Mouse (Mus musculus): ENCODE results near the gene Dpyd. TPM values are rescaled to one million over a fixed set of nuclear protein-coding genes. Genes with fewer than 3 reads are reported as not detected.

Dpyd gene
- polyA plus RNA-seq, 1 experiment from 2014 or later, result 1.8 TPM

DNA sequence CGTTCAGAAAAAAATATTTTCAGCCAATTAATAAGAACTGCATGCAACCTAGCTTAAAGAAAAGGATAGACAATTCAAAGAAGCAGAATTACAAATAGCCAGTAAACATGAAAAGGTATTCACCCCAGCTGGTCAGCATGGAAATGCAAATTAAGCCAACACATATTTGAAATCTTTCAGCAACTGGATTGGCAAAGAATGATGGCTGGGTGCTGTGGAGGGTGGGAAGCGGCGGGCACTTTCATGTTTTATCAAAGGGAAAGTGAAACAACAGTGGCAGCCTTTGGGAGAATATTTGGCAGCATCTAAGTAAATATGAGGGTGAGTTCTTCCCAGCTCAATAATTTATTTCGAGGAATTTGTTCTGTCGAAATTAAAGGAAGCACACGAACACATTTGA lies 603.8 kb downstream of the Dpyd start:
- Histone ChIP-seq H3K4me3 (ENCODE audit: low read depth, low read length) (no peak overlapping the region), H3K4me1 (ENCODE audit: control insufficient read depth, insufficient read depth, low read length) (no peaks in the 10 kb centered on the region), H3K9ac (ENCODE audit: low read depth, low read length) (no peak overlapping the region), H3K27ac (ENCODE audit: low read depth, low read length) (no peak overlapping the region), H3K9me3 (replicated peaks; ENCODE audit: control insufficient read depth, low read length) (no peaks in the 10 kb centered on the region), H3K36me3 (ENCODE audit: control insufficient read depth, insufficient read depth, low read length) (no peaks in the 10 kb centered on the region), H3K4me2 (no peak overlapping the region), H3K27me3 (ENCODE audit: control insufficient read depth, insufficient read depth, low read length) (no peaks in the 10 kb centered on the region)
- WGBS (ENCODE audit: insufficient replicate concordance), result 85% methylated on average over 6 of the region's 6 CpGs
- no peak for ATAC-seq (replicated peaks; ENCODE audit: insufficient number of reproducible peaks, low FRiP score, low TSS enrichment)

DNA sequence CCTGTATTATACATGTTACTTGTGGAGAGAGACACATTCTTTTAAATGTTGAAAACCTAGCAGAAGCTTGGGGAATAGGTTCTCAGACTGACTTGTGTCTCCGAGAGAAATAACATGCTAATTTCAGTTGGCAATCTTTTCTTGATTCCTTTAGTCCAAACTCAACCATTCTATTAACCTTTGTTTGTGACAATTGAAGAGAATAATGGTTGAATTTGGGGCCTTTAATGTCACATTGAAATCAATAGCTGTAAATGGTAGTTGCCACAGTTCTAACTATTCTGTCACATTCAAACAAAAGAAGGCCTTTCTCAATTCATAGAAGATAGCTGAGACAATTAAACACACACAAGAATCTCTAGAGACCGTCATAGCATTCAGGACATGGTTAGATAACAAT lies 606.2 kb downstream of the Dpyd start:
- Histone ChIP-seq H3K4me1 (ENCODE audit: control insufficient read depth, insufficient read depth, low read length) (no peaks in the 10 kb centered on the region), H3K4me2 (no peak overlapping the region), H3K27ac (ENCODE audit: low read depth, low read length) (no peak overlapping the region), H3K9me3 (replicated peaks; ENCODE audit: control insufficient read depth, low read length) (no peaks in the 10 kb centered on the region), H3K4me3 (ENCODE audit: low read depth, low read length) (no peak overlapping the region), H3K36me3 (ENCODE audit: control insufficient read depth, insufficient read depth, low read length) (no peaks in the 10 kb centered on the region), H3K9ac (ENCODE audit: low read depth, low read length) (no peak overlapping the region), H3K27me3 (ENCODE audit: control insufficient read depth, insufficient read depth, low read length) (no peaks in the 10 kb centered on the region)
- no peak for ATAC-seq (replicated peaks; ENCODE audit: insufficient number of reproducible peaks, low FRiP score, low TSS enrichment)
- WGBS (ENCODE audit: insufficient replicate concordance), result 71% methylated on average over 2 of the region's 2 CpGs

DNA sequence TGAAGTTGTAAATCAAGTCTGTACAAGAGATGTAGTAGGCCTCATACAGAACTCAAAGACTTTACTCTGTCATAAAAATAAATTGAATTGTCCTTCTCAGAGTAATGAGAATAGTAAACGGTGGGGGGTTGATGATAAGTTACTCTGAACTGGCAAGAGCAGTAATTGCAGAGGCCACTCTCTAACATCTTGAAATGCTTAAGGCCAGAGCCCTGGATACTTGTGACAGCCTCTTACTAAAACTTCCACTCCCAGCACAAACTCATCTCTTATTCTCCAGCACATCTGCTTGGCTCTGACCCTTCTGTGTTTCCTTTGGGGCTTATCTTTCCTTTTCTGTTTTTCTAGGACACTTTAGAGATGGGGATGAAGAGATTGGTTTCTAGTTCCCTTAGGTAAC lies 606.7 kb downstream of the Dpyd start:
- no peak overlapping the region for H3K9ac ChIP-seq (ENCODE audit: low read depth, low read length)
- no peaks in the 10 kb centered on the region for H3K27me3 ChIP-seq (ENCODE audit: control insufficient read depth, insufficient read depth, low read length)
- no peak overlapping the region for H3K4me3 ChIP-seq (ENCODE audit: low read depth, low read length)
- H3K4me2 ChIP-seq, result no peak overlapping the region
- ATAC-seq (replicated peaks; ENCODE audit: insufficient number of reproducible peaks, low FRiP score, low TSS enrichment), result no peak
- no peak overlapping the region for H3K27ac ChIP-seq (ENCODE audit: low read depth, low read length)
- no peaks in the 10 kb centered on the region for H3K4me1 ChIP-seq (ENCODE audit: control insufficient read depth, insufficient read depth, low read length)
- no peaks in the 10 kb centered on the region for H3K9me3 ChIP-seq (replicated peaks; ENCODE audit: control insufficient read depth, low read length)
- WGBS (ENCODE audit: insufficient replicate concordance), result 33% methylated on average over 1 of the region's 1 CpGs
- no peaks in the 10 kb centered on the region for H3K36me3 ChIP-seq (ENCODE audit: control insufficient read depth, insufficient read depth, low read length)

DNA sequence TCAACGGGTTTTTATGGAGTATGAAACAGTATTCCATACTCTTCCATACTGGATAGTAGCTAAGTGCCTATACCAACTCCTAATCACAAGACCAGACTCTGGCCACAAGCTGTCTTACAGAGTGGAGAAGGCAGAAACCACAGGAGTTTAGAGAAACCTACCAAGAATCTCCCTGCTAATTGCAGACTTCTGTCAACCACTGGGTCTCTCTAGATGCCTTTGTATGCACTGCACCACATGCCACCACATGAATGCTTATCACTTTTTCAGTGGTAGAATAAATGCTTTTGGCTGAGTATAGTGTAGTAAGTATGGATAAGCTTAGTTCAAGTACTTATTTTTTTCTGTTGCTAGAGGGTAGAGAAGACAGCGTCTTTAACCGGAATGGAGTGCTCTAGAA lies 621.3 kb downstream of the Dpyd start:
- no peaks in the 10 kb centered on the region for H3K27me3 ChIP-seq (ENCODE audit: control insufficient read depth, insufficient read depth, low read length)
- H3K36me3 ChIP-seq (ENCODE audit: control insufficient read depth, insufficient read depth, low read length), result no peaks in the 10 kb centered on the region
- no peak overlapping the region for H3K9ac ChIP-seq (ENCODE audit: low read depth, low read length)
- no peak for ATAC-seq (replicated peaks; ENCODE audit: insufficient number of reproducible peaks, low FRiP score, low TSS enrichment)
- no peak overlapping the region for H3K4me3 ChIP-seq (ENCODE audit: low read depth, low read length)
- H3K9me3 ChIP-seq (replicated peaks; ENCODE audit: control insufficient read depth, low read length), result no peaks in the 10 kb centered on the region
- H3K4me2 ChIP-seq, result no peak overlapping the region
- H3K4me1 ChIP-seq (ENCODE audit: control insufficient read depth, insufficient read depth, low read length), result no peaks in the 10 kb centered on the region
- 82% methylated on average over 3 of the region's 3 CpGs for WGBS (ENCODE audit: insufficient replicate concordance)
- no peak overlapping the region for H3K27ac ChIP-seq (ENCODE audit: low read depth, low read length)

DNA sequence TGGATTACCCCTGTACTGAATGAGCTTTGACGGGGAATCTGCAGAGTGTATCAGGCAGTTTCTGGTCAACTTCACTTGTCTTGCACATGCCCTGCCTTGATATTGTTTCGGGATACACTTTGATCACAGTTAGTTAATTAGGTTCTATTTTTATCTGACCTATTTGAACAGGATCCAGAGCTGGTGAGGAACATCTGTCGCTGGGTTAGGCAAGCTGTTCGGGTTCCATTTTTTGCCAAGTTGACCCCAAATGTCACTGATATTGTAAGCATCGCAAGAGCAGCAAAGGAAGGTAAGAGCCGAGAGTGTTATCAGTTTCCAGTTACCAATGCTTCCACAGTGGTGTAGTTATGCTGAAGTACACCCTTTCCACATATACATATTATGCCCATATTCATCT lies 632.1 kb downstream of the Dpyd start:
- ATAC-seq (replicated peaks; ENCODE audit: insufficient number of reproducible peaks, low FRiP score, low TSS enrichment), result no peak
- 71% methylated on average over 6 of the region's 6 CpGs for WGBS (ENCODE audit: insufficient replicate concordance)

DNA sequence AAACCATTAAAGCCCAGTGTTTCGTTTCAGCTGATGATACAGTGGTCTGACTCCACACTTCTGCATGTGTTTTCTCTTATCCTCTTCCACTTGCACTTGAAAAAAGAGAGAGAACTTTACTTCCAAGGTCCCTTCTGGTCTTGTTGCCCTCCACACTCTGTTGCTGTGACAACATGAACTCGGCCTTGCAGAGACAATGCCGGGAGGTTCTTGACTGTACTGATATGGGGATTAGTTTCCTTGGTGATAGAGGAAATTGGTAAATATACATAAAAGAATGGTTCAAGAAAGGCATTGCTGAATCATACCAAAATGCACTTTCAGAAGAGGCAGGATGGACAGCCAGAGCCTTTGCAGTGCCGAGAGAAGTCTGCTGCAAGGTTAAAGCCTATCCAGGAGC lies 633.7 kb downstream of the Dpyd start:
- Histone ChIP-seq H3K27me3 (ENCODE audit: control insufficient read depth, insufficient read depth, low read length) (no peaks in the 10 kb centered on the region), H3K4me1 (ENCODE audit: control insufficient read depth, insufficient read depth, low read length) (no peaks in the 10 kb centered on the region), H3K4me3 (ENCODE audit: low read depth, low read length) (no peak overlapping the region), H3K27ac (ENCODE audit: low read depth, low read length) (no peak overlapping the region), H3K4me2 (no peak overlapping the region), H3K9me3 (replicated peaks; ENCODE audit: control insufficient read depth, low read length) (no peaks in the 10 kb centered on the region), H3K36me3 (ENCODE audit: control insufficient read depth, insufficient read depth, low read length) (no peaks in the 10 kb centered on the region), H3K9ac (ENCODE audit: low read depth, low read length) (no peak overlapping the region)
- no peak for ATAC-seq (replicated peaks; ENCODE audit: insufficient number of reproducible peaks, low FRiP score, low TSS enrichment)
- WGBS (ENCODE audit: insufficient replicate concordance), result 61% methylated on average over 4 of the region's 4 CpGs

More for the DNA sequence above, 632.1 kb downstream of the Dpyd start:
- no peak overlapping the region for H3K4me3 ChIP-seq (ENCODE audit: low read depth, low read length)
- no peak overlapping the region for H3K9ac ChIP-seq (ENCODE audit: low read depth, low read length)
- no peak overlapping the region for H3K27ac ChIP-seq (ENCODE audit: low read depth, low read length)
- no peak overlapping the region for H3K4me2 ChIP-seq
- no peaks in the 10 kb centered on the region for H3K9me3 ChIP-seq (replicated peaks; ENCODE audit: control insufficient read depth, low read length)
- H3K36me3 ChIP-seq (ENCODE audit: control insufficient read depth, insufficient read depth, low read length), result no peaks in the 10 kb centered on the region
- H3K4me1 ChIP-seq (ENCODE audit: control insufficient read depth, insufficient read depth, low read length), result no peaks in the 10 kb centered on the region
- no peaks in the 10 kb centered on the region for H3K27me3 ChIP-seq (ENCODE audit: control insufficient read depth, insufficient read depth, low read length)

DNA sequence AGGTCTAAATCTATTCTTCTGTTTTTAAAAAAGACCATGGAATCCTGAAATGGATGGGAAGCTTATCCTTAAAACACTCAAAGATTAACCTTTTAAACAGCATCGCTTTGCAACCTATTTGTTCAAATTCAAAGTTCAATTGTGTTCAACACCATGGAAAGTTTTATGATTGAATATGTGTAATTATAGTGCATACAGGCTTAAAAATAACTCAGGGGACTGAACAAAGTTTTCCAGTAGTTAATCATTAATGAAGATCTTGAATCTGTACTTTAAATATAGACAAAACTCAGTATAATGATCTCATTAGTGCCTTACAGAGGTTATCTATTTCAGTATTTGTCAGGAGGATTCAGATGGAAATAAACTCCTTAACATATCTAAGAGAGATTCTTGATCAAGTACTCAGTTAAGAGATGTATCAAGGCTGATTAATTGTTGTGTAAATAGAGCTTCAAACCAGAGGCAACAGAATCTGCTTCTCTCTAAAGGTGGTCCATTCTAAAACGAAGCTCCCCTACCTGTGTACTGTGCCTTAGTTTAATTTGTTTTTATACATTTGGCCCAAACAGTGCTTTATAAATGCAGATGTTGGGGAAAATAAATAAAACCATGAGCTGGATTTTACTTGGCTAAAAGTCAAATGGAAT lies 659.0 kb downstream of the Dpyd start:
- no peaks in the 10 kb centered on the region for H3K4me1 ChIP-seq (ENCODE audit: control insufficient read depth, insufficient read depth, low read length)
- no peak overlapping the region for H3K4me2 ChIP-seq
- ATAC-seq (replicated peaks; ENCODE audit: insufficient number of reproducible peaks, low FRiP score, low TSS enrichment), result no peak
- no peaks in the 10 kb centered on the region for H3K27me3 ChIP-seq (ENCODE audit: control insufficient read depth, insufficient read depth, low read length)
- 73% methylated on average over 2 of the region's 2 CpGs for WGBS (ENCODE audit: insufficient replicate concordance)
- no peak overlapping the region for H3K9ac ChIP-seq (ENCODE audit: low read depth, low read length)
- no peak overlapping the region for H3K27ac ChIP-seq (ENCODE audit: low read depth, low read length)
- H3K4me3 ChIP-seq (ENCODE audit: low read depth, low read length), result no peak overlapping the region
- no peaks in the 10 kb centered on the region for H3K36me3 ChIP-seq (ENCODE audit: control insufficient read depth, insufficient read depth, low read length)
- no peaks in the 10 kb centered on the region for H3K9me3 ChIP-seq (replicated peaks; ENCODE audit: control insufficient read depth, low read length)

DNA sequence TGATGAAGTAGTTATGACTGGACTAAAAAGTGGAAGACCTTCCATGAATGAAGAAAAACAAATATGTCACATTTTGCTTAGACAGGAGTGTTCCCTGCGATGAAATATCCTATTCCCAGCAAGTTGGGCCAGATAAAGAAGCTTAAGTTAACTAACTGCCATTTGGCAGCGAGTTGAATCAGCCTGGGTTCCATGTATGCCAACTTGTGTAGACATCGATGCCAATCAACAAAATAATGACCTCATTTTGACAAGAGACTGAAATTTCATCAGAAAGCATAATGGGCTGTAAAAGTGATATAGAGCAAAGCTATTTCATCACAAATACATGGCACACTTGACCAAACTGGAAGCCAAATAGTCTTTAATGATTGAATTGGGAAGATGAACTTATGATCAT lies 681.3 kb downstream of the Dpyd start:
- no peak for ATAC-seq (replicated peaks; ENCODE audit: insufficient number of reproducible peaks, low FRiP score, low TSS enrichment)
- WGBS (ENCODE audit: insufficient replicate concordance), result 77% methylated on average over 3 of the region's 3 CpGs
- Histone ChIP-seq H3K9ac (ENCODE audit: low read depth, low read length) (no peak overlapping the region), H3K9me3 (replicated peaks; ENCODE audit: control insufficient read depth, low read length) (no peaks in the 10 kb centered on the region), H3K27me3 (ENCODE audit: control insufficient read depth, insufficient read depth, low read length) (no peaks in the 10 kb centered on the region), H3K27ac (ENCODE audit: low read depth, low read length) (no peak overlapping the region), H3K36me3 (ENCODE audit: control insufficient read depth, insufficient read depth, low read length) (no peaks in the 10 kb centered on the region), H3K4me2 (no peak overlapping the region), H3K4me3 (ENCODE audit: low read depth, low read length) (no peak overlapping the region), H3K4me1 (ENCODE audit: control insufficient read depth, insufficient read depth, low read length) (no peaks in the 10 kb centered on the region)

DNA sequence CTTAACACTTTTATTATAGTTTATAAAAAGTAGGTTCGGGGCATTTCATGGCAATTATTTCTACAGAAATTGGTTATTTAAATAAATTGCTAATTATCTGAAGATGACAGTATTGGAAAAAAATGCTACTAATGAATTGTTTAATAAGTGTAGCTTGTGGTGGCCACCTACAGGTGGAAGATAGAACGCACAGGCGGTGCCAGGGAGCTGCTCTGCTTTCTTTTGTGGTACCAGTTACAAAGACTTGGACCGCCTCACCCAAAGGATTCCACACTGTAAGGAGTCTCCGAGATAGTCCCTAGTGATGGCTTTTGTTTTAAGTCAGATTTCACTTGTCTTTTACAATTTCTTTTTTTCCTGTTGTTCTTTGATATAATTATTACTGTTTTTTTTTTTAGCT lies 694.6 kb downstream of the Dpyd start:
- no peaks in the 10 kb centered on the region for H3K4me1 ChIP-seq (ENCODE audit: control insufficient read depth, insufficient read depth, low read length)
- H3K27me3 ChIP-seq (ENCODE audit: control insufficient read depth, insufficient read depth, low read length), result no peaks in the 10 kb centered on the region
- H3K4me2 ChIP-seq, result no peak overlapping the region
- no peak overlapping the region for H3K4me3 ChIP-seq (ENCODE audit: low read depth, low read length)
- 51% methylated on average over 5 of the region's 5 CpGs for WGBS (ENCODE audit: insufficient replicate concordance)
- H3K27ac ChIP-seq (ENCODE audit: low read depth, low read length), result no peak overlapping the region
- ATAC-seq (replicated peaks; ENCODE audit: insufficient number of reproducible peaks, low FRiP score, low TSS enrichment), result no peak
- no peak overlapping the region for H3K9ac ChIP-seq (ENCODE audit: low read depth, low read length)
- H3K36me3 ChIP-seq (ENCODE audit: control insufficient read depth, insufficient read depth, low read length), result no peaks in the 10 kb centered on the region
- H3K9me3 ChIP-seq (replicated peaks; ENCODE audit: control insufficient read depth, low read length), result no peaks in the 10 kb centered on the region
